Mouse (Mus musculus): ENCODE results near the gene Gm42957.
"Not testable (repeated sequence)": the region's sequence is repeated elsewhere in the genome, so short reads cannot be mapped to it uniquely, and the experiment has no call there.

Gene Gm42957

GRCm38 (mm10) chr3:96634928-96635879, at the start of gene Gm42957, which contains the start of gene Pex11b:
Gm42957 (plus strand) TSS chr3:96635474.
Pex11b (plus strand) TSS chr3:96635376.
- peak; percentile 85 to 88 for DNase-seq (ENCODE audit: low spot score in 2 of 2)

- DNase-seq (ENCODE audit: low spot score in 2 of 2): no peak
Measured at GRCm38 (mm10) chr3:96590657-96591056, 44.6 kb upstream of the Gm42957 start.

- no peak for DNase-seq (ENCODE audit: low spot score in 2 of 2)
Measured at GRCm38 (mm10) chr3:96593374-96593773, 41.9 kb upstream of the Gm42957 start.

- peak; percentile 90 to 92 for DNase-seq (ENCODE audit: low spot score in 2 of 2)
Measured at GRCm38 (mm10) chr3:96593790-96594560, 41.3 kb upstream of the Gm42957 start, which contains the start of gene Polr3gl. Polr3gl (minus strand) TSS chr3:96594181.

GRCm38 (mm10) chr3:96594851-96595250, 40.4 kb upstream of the Gm42957 start:
- DNase-seq (ENCODE audit: low spot score in 2 of 2): no peak

GRCm38 (mm10) chr3:96595661-96596060, 39.6 kb upstream of the Gm42957 start:
- peak in 1 of 2 experiments; percentile 51 for DNase-seq (ENCODE audit: low spot score in 2 of 2)

GRCm38 (mm10) chr3:96596228-96596707, 39.0 kb upstream of the Gm42957 start, which contains the start of gene Ankrd34a:
Ankrd34a (plus strand) TSS chr3:96596636.
- DNase-seq (ENCODE audit: low spot score in 2 of 2): peak; percentile 75 to 77

- DNase-seq (ENCODE audit: low spot score in 2 of 2): peak in 1 of 2 experiments; percentile 43
Measured at GRCm38 (mm10) chr3:96596855-96597254, 38.4 kb upstream of the Gm42957 start.

GRCm38 (mm10) chr3:96597435-96597891, 37.8 kb upstream of the Gm42957 start:
- DNase-seq (ENCODE audit: low spot score in 2 of 2): no peak

GRCm38 (mm10) chr3:96598156-96599068, 36.9 kb upstream of the Gm42957 start:
- peak in 1 of 2 experiments; percentile 32 for DNase-seq (ENCODE audit: low spot score in 2 of 2)

- no peak for DNase-seq (ENCODE audit: low spot score in 2 of 2)
Measured at GRCm38 (mm10) chr3:96599069-96599393, 36.2 kb upstream of the Gm42957 start.

- DNase-seq (ENCODE audit: low spot score in 2 of 2): no peak
Measured at GRCm38 (mm10) chr3:96599411-96599810, 35.9 kb upstream of the Gm42957 start.

GRCm38 (mm10) chr3:96600639-96601250, 34.5 kb upstream of the Gm42957 start, which contains the start of gene Lix1l:
Lix1l (plus strand) TSS chr3:96601149.
- DNase-seq (ENCODE audit: low spot score in 2 of 2): peak; percentile 93 to 95

- peak; percentile 49 to 57 for DNase-seq (ENCODE audit: low spot score in 2 of 2)
Measured at GRCm38 (mm10) chr3:96601251-96601787, 34.0 kb upstream of the Gm42957 start.

- peak in 1 of 2 experiments; percentile 18 for DNase-seq (ENCODE audit: low spot score in 2 of 2)
Measured at GRCm38 (mm10) chr3:96601941-96602703, 33.2 kb upstream of the Gm42957 start.

- DNase-seq (ENCODE audit: low spot score in 2 of 2): no peak
Measured at GRCm38 (mm10) chr3:96602704-96603084, 32.6 kb upstream of the Gm42957 start.

GRCm38 (mm10) chr3:96603311-96603710, 32.0 kb upstream of the Gm42957 start:
- DNase-seq (ENCODE audit: low spot score in 2 of 2): no peak

- DNase-seq (ENCODE audit: low spot score in 2 of 2): not testable (repeated sequence)
Measured at GRCm38 (mm10) chr3:96606007-96606406, 29.3 kb upstream of the Gm42957 start.

- no peak for DNase-seq (ENCODE audit: low spot score in 2 of 2)
Measured at GRCm38 (mm10) chr3:96606618-96607017, 28.7 kb upstream of the Gm42957 start.

All from right cerebral cortex, postnatal 36 days (tissue).